Mouse (Mus musculus): ENCODE data around the gene Gm10577. TPM values are rescaled to one million over a fixed set of nuclear protein-coding genes. Genes with fewer than 3 reads are reported as not detected.

The Gm10577 gene
- total and polyA plus RNA-seq, 3 experiments = not detected

DNA sequence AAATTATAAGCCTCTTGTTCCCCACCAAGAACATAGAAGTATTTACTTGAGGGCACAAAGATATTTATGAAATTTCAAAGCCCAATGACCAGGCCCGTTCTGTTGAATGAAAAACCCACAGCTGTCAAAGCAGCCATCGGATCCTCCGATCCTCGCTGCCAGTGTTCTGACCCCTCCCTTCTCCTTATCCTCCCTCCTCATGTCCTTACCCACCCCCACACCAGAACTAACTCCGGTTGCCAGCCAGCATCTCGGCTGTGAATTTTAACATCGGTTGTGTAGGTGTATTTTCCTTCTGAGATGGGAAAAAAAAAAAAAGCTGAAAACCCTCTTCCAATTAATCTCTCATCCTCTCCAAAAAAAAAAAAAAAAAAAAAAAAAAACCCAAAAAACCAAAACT lies 16.7 kb upstream of the Gm10577 start:
- Histone ChIP-seq H3K27ac (ENCODE audit: insufficient read depth, low read depth) (no peak overlapping the region), H3K36me3 (replicated peaks in 1 of 2; ENCODE audit: control insufficient read depth in 1 of 2, insufficient read depth in 1 of 2, low read length in 1 of 2) (no peaks in the 10 kb centered on the region), H3K79me2 (replicated peaks; ENCODE audit: control insufficient read depth, extremely low read depth, insufficient read depth, poor library complexity, severe bottlenecking) (no peaks in the 10 kb centered on the region), H3K4me1 (ENCODE audit: control insufficient read depth in 1 of 2, insufficient read depth in 2 of 2) (no peaks in the 10 kb centered on the region), H3K4me2 (ENCODE audit: insufficient read depth, low read depth, poor library complexity, severe bottlenecking) (no peak overlapping the region), H3K4me3 (replicated peaks in 1 of 3; ENCODE audit: low read depth in 2 of 3, low read length in 2 of 3, poor library complexity in 1 of 3) (no peak overlapping the region), H3K9me3 (replicated peaks; ENCODE audit: low read length) (no peaks in the 10 kb centered on the region), H3K9ac (ENCODE audit: insufficient read depth, low read depth) (no peak overlapping the region), H3K27me3 (replicated peaks) (no peaks in the 10 kb centered on the region)
- dilution Hi-C loops (cut with MboI; ENCODE audit: extremely low pct_ligation_motif_present, extremely low pct_unique_long_range_greater_than_20kb, low sequenced_read_pairs) = no loop called here
- no peak for TF ChIP-seq MAX (IDR thresholded peaks at IDR 0.05; ENCODE audit: low read length)
- no peak for TF ChIP-seq RAD21 (IDR thresholded peaks at IDR 0.05; ENCODE audit: low read depth, low read length)
- no peak for TF ChIP-seq TCF12 (IDR thresholded peaks at IDR 0.05; ENCODE audit: low read depth, low read length)
- in situ Hi-C loops (cut with MboI; ENCODE audit: low pct_ligation_motif_present, low pct_unique_long_range_greater_than_20kb, low sequenced_read_pairs) = no loop called here
- no peak for DNase-seq (ENCODE audit: extremely low read depth)

GRCm38 (mm10) chr4:101035131-101035530 lies 14.6 kb upstream of the Gm10577 start:
- Histone ChIP-seq H3K4me3 (replicated peaks in 1 of 3; ENCODE audit: low read depth in 2 of 3, low read length in 2 of 3, poor library complexity in 1 of 3) (no peak overlapping the region), H3K36me3 (replicated peaks in 1 of 2; ENCODE audit: control insufficient read depth in 1 of 2, insufficient read depth in 1 of 2, low read length in 1 of 2) (no peaks in the 10 kb centered on the region), H3K79me2 (replicated peaks; ENCODE audit: control insufficient read depth, extremely low read depth, insufficient read depth, poor library complexity, severe bottlenecking) (no peaks in the 10 kb centered on the region), H3K4me2 (ENCODE audit: insufficient read depth, low read depth, poor library complexity, severe bottlenecking) (no peak overlapping the region), H3K4me1 (ENCODE audit: control insufficient read depth in 1 of 2, insufficient read depth in 2 of 2) (no peaks in the 10 kb centered on the region), H3K27ac (ENCODE audit: insufficient read depth, low read depth) (no peak overlapping the region), H3K27me3 (replicated peaks) (no peaks in the 10 kb centered on the region), H3K9ac (ENCODE audit: insufficient read depth, low read depth) (no peak overlapping the region), H3K9me3 (replicated peaks; ENCODE audit: low read length) (no peaks in the 10 kb centered on the region)
- in situ Hi-C loops (cut with MboI; ENCODE audit: low pct_ligation_motif_present, low pct_unique_long_range_greater_than_20kb, low sequenced_read_pairs) = no loop called here
- no peak for TF ChIP-seq MEF2A (IDR thresholded peaks at IDR 0.05; ENCODE audit: borderline replicate concordance, low read depth, low read length)
- TF ChIP-seq MAZ (IDR thresholded peaks at IDR 0.05; ENCODE audit: low read depth, low read length) = no peak
- TF ChIP-seq POLR2AphosphoS2 (IDR thresholded peaks at IDR 0.05; ENCODE audit: low read depth, low read length) = no peak
- no peak for TF ChIP-seq NELFE (IDR thresholded peaks at IDR 0.05; ENCODE audit: low read depth, low read length)
- TF ChIP-seq ELF1 (IDR thresholded peaks at IDR 0.05; ENCODE audit: low read depth, low read length) = no peak
- TF ChIP-seq MYC (IDR thresholded peaks at IDR 0.05; ENCODE audit: low read depth, low read length) = no peak
- TF ChIP-seq RCOR1 (conservative IDR thresholded peaks at IDR 0.05; ENCODE audit: low read depth, low read length) = no peak
- TF ChIP-seq TCF12 (IDR thresholded peaks at IDR 0.05; ENCODE audit: low read depth, low read length) = no peak
- TF ChIP-seq PAX5 (IDR thresholded peaks at IDR 0.05; ENCODE audit: low read length) = no peak
- no peak for TF ChIP-seq UBTF (IDR thresholded peaks at IDR 0.05; ENCODE audit: low read depth, low read length)
- TF ChIP-seq POLR2A (IDR thresholded peaks at IDR 0.05; ENCODE audit: low read depth, low read length) = no peak
- no peak for TF ChIP-seq ZNF384 (IDR thresholded peaks at IDR 0.05; ENCODE audit: low read depth, low read length)
- no peak for TF ChIP-seq ZMIZ1 (IDR thresholded peaks at IDR 0.05; ENCODE audit: low read depth, low read length)
- TF ChIP-seq USF1 (IDR thresholded peaks at IDR 0.05; ENCODE audit: low read depth, low read length) = no peak
- no peak for TF ChIP-seq GABPA (IDR thresholded peaks at IDR 0.05; ENCODE audit: insufficient replicate concordance, low read depth, low read length)
- no peak for TF ChIP-seq KAT2A (IDR thresholded peaks at IDR 0.05; ENCODE audit: insufficient replicate concordance, low read length)
- no peak for TF ChIP-seq BHLHE40 (IDR thresholded peaks at IDR 0.05; ENCODE audit: low read depth, low read length)
- TF ChIP-seq E2F4 (IDR thresholded peaks at IDR 0.05; ENCODE audit: insufficient replicate concordance, low read depth, low read length) = no peak
- TF ChIP-seq NRF1 (IDR thresholded peaks at IDR 0.05; ENCODE audit: low read depth, low read length) = no peak
- no peak for DNase-seq (ENCODE audit: extremely low read depth)
- dilution Hi-C loops (cut with MboI; ENCODE audit: extremely low pct_ligation_motif_present, extremely low pct_unique_long_range_greater_than_20kb, low sequenced_read_pairs) = no loop called here

Data from CH12.LX (cell line).